Mouse (Mus musculus): Measurements from ENCODE around the gene Lman2l. TPM values are rescaled to one million over a fixed set of nuclear protein-coding genes. Genes with fewer than 3 reads are reported as not detected.
A peak's percentile ranks its signal among the peaks of the same experiment; 100 is the strongest.

Lman2l gene
- polyA plus RNA-seq (2015; fragmentation: Nextera tagmentation; extraction: Ambion mirVana): 41.8 and 42.1 TPM in 2 replicates

DNA sequence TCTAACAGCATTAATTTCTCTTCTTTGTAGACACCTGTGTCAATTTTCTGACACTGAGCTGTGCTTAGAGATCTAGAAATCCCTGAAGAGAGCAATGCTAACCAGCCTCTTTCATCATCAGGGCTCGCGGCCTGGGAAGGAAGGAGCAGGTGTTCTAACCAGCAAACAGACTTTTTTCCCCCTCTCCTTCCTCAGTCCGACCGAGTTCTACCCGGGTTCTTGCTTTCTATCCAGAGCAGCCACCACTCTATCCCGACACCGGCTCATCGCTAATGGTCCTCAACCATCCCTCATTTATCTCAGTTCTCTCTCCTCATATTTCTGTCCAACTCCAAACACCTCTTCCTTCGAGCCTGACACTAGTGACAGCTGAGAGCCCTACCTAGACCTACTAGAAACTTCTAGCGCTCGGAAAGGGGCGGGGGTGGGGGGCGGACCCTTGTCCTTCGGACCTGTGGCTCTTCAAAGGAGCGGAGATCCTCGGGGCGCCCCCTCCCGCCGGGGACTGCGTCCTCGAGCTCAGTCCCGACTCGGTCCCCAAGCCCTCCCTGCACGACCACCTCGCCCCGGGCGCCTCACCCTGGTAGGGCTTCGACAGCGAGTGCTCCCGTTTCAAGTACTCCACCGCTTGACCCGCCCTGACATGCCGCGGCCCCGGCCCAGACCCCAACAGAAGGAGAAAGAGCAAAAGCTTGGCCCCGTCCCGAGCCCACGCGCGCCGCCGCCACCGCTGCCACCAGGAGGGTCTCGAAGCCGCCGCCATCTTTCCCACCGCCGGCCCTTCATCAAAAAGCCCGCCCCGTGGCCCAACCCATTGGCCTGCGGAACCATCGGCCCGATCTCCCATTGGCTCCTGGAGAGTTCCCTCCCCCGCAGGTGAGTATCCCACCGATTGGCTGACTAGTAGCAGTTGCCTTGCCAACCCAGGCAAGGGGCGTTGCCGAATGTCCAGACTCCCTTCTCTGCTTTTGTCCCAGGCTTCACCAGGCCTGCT lies at the start of gene Lman2l:
Gene Lman2l (minus strand): TSS at position 801 of the 994 bp plus-strand sequence.
- ATAC-seq (ENCODE audit: insufficient read depth, low FRiP score, low read depth): peak; percentile 99
- under 1% methylated on average over 57 of the region's 57 CpGs for WGBS
- H3K9ac ChIP-seq: peak within 1 kb of the TSS; percentile 65
- H3K4me1 ChIP-seq: peaks cover 6% of the 10 kb centered on the region; the same call in 1 of the 2 replicates
- H3K36me3 ChIP-seq: peaks cover 3% of the 10 kb centered on the region; the same call in 1 of the 2 replicates
- peak within 1 kb of the TSS; percentile 76 for H3K27ac ChIP-seq
- H3K4me2 ChIP-seq: peak within 1 kb of the TSS; percentile 85
- H3K27me3 ChIP-seq (replicated peaks): no peaks in the 10 kb centered on the region
- peak within 1 kb of the TSS; percentile 97 for H3K4me3 ChIP-seq (replicated peaks)
- no peaks in the 10 kb centered on the region for H3K9me3 ChIP-seq

DNA sequence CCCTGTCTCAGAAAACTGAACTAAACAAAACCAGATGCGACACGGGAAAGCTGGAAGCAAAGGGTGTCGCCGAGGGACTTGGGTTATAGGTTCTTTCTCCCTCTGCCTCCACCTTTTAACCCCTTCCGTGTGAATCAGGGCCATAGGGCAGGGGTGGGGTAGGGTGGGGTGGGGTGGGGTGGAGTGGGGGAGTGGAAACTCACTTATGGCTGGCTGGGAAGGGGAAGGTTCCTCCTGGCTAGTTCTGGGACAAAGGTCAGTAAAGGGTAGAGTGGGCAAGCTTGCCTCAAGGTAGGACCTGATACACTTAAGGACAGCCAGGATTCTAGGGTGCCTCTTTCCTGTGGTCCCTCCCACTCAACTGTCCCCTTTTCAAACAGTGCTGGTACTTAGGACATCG lies 48.2 kb upstream of the Lman2l start:
- H3K9ac ChIP-seq: no peak overlapping the region
- H3K4me1 ChIP-seq: peaks cover 7% of the 10 kb centered on the region; the same call in 1 of the 2 replicates
- no peak overlapping the region for H3K27ac ChIP-seq
- no peaks in the 10 kb centered on the region for H3K27me3 ChIP-seq (replicated peaks)
- no peak for ATAC-seq (ENCODE audit: insufficient read depth, low FRiP score, low read depth)
- WGBS: 63% methylated on average over 6 of the region's 6 CpGs
- 0 out of 2 replicates have a peak, but pooled peaks cover 1% of the 10 kb centered on the region for H3K36me3 ChIP-seq
- no peaks in the 10 kb centered on the region for H3K9me3 ChIP-seq
- H3K4me2 ChIP-seq: no peak overlapping the region
- H3K4me3 ChIP-seq (replicated peaks): no peak overlapping the region

DNA sequence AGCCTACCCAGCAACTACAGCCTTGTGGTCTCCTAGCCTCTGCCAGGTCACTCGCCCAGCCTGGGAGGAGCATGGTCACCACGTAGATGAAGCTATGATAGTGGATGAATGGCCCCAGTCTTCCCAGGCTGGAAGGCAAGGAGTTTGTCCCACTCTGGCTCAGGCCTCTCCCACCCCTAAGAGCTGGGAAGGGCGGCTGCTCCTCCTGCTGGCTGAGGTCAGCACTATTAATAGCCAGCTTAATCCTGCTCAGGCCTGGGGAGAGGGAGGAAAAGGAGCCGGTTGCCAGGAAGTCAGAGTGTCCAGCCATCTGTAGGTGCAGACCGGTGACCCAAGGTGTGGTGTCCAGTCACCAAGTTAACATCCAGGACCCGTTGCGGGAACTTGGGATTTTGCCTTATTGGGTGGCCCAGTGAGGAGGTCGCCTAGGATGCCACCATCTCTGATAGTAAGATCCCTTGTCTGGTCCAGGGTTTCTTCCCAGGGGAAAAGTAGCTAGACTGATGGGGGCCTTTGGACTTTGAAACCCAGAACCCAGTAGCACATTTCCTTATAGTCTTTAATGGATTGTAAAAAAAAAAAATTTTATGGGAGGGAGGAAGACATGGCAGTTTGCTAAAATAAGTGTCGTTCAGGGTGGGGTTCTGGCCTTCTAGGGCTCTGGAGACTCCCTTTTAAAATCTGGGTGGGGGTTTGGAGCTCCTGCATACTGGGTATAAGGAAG lies 47.5 kb upstream of the Lman2l start:
- Histone ChIP-seq H3K36me3 (no peaks in the 10 kb centered on the region), H3K9ac (no peak overlapping the region), H3K27me3 (replicated peaks) (no peaks in the 10 kb centered on the region), H3K27ac (no peak overlapping the region), H3K4me2 (no peak overlapping the region), H3K4me3 (replicated peaks) (no peak overlapping the region), H3K4me1 (peaks cover 7% of the 10 kb centered on the region; the same call in 1 of the 2 replicates), H3K9me3 (no peaks in the 10 kb centered on the region)
- WGBS: 40% methylated on average over 9 of the region's 9 CpGs
- ATAC-seq (ENCODE audit: insufficient read depth, low FRiP score, low read depth): peak; percentile 88

DNA sequence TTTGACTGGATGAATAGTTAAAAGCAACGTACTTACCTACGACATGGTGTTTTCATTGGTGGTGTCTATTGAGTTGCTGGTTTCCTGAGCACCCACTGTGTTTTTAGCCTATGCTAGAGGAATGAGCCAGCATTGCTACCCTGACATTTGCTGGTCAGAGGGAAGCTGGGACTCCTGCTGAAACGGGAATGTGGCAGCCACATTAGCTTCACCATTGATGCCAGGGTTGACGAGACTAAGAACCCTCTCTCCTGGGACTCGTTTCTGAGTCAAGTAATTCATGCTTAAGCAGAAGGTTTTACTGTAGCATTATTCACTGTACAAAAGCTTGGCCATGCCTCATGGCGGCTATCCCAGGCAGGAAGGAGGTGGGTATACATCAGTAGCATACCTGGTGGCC lies 44.6 kb upstream of the Lman2l start:
- WGBS: 79% methylated on average over 6 of the region's 6 CpGs
- Histone ChIP-seq H3K36me3 (no peaks in the 10 kb centered on the region), H3K4me2 (no peak overlapping the region), H3K9ac (no peak overlapping the region), H3K4me3 (replicated peaks) (no peak overlapping the region), H3K27me3 (replicated peaks) (no peaks in the 10 kb centered on the region), H3K27ac (no peak overlapping the region), H3K4me1 (peaks cover 7% of the 10 kb centered on the region; the same call in 1 of the 2 replicates), H3K9me3 (no peaks in the 10 kb centered on the region)
- no peak for ATAC-seq (ENCODE audit: insufficient read depth, low FRiP score, low read depth)

DNA sequence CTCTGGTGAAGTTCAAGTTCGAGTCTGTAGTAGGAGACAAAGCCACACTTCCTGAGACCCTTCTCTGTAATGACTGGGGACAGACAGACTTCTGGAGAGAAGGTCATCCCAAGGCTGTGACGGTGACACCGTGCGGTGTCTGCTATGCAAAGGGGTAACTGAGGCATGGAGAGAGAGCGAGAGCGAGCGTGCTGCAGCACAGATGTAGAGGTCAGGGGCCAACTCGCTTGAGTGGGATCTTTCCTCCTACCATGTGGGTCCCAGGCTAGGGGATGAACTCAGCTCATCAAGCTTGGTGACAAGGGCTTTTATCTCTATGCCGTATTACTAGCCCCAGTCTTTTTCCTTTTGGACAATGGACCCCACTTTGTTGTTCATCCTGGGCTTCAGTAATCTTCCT lies 42.0 kb upstream of the Lman2l start:
- Histone ChIP-seq H3K27ac (no peak overlapping the region), H3K4me2 (no peak overlapping the region), H3K9ac (no peak overlapping the region), H3K4me1 (peaks cover 2% of the 10 kb centered on the region; the same call in 1 of the 2 replicates), H3K27me3 (replicated peaks) (no peaks in the 10 kb centered on the region), H3K4me3 (replicated peaks) (no peak overlapping the region), H3K9me3 (no peaks in the 10 kb centered on the region), H3K36me3 (no peaks in the 10 kb centered on the region)
- ATAC-seq (ENCODE audit: insufficient read depth, low FRiP score, low read depth): no peak
- WGBS: 86% methylated on average over 9 of the region's 9 CpGs

DNA sequence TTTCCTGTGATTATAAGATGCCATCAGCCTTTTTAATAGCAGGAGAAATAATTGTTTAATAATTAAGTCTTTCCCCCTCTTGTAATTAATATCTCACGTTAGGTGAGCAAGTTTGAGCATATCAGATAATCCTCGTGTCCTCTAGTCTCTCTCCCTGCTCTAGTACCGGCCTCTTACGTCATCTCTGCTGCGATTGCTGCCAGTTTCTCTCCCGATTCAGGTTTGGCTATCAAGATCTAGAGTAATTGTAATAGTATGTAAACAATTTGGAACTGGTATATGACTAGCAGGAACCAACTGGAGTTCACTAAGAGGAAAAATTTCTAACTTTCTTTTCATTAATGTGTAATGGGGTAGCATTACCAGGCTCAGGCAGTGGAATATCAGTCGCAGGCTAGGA lies 40.0 kb upstream of the Lman2l start:
- no peaks in the 10 kb centered on the region for H3K9me3 ChIP-seq
- no peak overlapping the region for H3K9ac ChIP-seq
- H3K36me3 ChIP-seq: no peaks in the 10 kb centered on the region
- no peaks in the 10 kb centered on the region for H3K27me3 ChIP-seq (replicated peaks)
- ATAC-seq (ENCODE audit: insufficient read depth, low FRiP score, low read depth): no peak
- no peak overlapping the region for H3K4me3 ChIP-seq (replicated peaks)
- no peak overlapping the region for H3K4me2 ChIP-seq
- H3K27ac ChIP-seq: no peak overlapping the region
- WGBS: 43% methylated on average over 7 of the region's 7 CpGs
- no peaks in the 10 kb centered on the region for H3K4me1 ChIP-seq

DNA sequence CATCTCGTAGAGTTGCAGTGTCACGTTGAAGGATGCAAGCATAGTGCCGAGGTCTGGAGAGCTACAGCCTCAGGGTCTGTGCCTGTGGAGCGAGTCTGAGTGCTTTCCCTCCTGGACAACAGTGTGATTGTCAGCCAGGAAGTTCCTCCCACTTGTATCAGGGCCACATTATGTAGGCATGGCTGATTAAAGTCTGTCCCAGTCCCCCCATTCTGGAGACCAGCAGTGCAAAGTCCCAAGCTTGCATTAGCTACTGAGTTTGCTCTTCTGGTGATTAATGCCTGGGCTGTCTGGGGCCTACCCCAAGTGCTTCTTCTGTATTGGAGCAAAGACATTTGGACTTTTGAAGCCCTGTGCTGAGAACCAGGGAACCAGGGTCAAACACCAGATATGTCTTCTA lies 38.8 kb upstream of the Lman2l start:
- H3K27me3 ChIP-seq (replicated peaks): no peaks in the 10 kb centered on the region
- 62% methylated on average over 4 of the region's 4 CpGs for WGBS
- H3K27ac ChIP-seq: no peak overlapping the region
- no peak for ATAC-seq (ENCODE audit: insufficient read depth, low FRiP score, low read depth)
- H3K4me3 ChIP-seq (replicated peaks): no peak overlapping the region
- 0 out of 2 replicates have a peak, but pooled peaks cover 2% of the 10 kb centered on the region for H3K4me1 ChIP-seq
- no peak overlapping the region for H3K4me2 ChIP-seq
- H3K36me3 ChIP-seq: no peaks in the 10 kb centered on the region
- no peak overlapping the region for H3K9ac ChIP-seq
- H3K9me3 ChIP-seq: no peaks in the 10 kb centered on the region

DNA sequence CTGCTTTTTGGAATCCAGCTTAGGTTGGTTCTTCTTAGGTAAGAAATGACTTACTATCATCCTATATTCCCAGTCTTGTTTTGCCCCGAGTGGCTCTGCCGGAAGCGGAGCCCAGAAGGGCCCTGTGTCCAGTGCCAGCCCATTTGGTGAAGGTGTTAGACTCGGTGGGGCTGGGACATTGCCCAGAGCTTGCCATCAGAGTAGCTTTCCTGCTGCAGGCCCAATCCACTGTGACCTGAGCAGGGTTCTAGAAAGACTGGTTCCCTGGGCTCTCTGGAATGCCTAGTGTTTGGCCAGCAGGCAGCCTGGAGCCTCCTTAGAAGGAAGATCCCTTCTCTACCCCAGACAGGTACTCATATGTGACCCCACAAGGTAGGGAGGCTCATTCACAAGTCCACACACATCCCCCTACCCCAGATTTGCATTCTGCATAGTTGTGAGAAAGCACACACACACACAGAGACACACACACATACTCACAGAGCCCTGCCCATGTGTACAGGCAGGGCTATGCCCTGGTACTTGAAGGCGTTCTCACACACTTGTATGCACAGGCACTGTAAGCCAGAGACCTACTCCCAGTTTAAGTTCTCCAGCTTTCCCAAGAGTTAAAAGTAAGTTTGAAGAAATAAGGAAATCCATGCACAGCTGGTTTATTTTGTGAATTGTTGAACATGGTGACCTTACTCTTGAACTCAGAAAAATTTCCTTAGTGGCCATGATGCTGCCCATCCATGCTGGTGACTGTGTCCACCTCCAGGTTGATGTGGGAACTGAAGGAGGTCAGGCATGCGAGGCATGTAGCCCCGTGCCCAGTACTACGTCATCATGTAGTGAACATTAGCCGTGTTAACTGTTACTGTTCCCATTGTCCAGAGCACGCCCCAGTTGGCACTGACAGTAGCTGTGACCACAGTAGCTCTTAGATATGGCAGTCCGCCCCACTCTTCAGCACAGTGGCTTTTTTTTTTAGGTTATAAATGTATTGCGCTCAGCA lies 35.1 kb upstream of the Lman2l start:
- WGBS: 85% methylated on average over 12 of the region's 12 CpGs
- no peak overlapping the region for H3K4me2 ChIP-seq
- no peak overlapping the region for H3K9ac ChIP-seq
- H3K27me3 ChIP-seq (replicated peaks): no peaks in the 10 kb centered on the region
- H3K36me3 ChIP-seq: no peaks in the 10 kb centered on the region
- no peak overlapping the region for H3K4me3 ChIP-seq (replicated peaks)
- no peak overlapping the region for H3K27ac ChIP-seq
- H3K4me1 ChIP-seq: peaks cover 23% of the 10 kb centered on the region
- ATAC-seq (ENCODE audit: insufficient read depth, low FRiP score, low read depth): no peak
- no peaks in the 10 kb centered on the region for H3K9me3 ChIP-seq

DNA sequence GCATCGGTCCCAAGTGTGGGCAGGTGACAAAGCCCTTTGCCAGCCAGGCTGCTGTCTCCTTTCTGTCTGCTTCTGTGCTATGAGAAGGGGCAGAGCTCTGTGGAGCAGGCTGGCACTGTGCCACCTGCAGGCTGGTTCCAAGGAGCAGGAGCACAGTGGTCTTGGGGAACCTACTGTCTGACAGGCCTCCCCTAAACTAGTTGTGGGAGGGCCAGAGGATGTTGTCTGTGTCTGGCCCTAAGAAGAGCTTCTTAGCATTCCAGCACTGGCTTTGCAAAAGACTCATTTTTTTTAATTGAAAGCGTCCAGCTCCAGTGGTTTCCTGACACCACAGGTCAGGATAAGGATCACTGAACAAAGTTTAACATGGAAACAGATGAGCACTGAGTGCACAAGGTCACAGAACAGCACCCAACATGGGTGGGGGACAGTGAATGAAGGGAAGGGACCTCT lies 33.3 kb upstream of the Lman2l start:
- H3K4me1 ChIP-seq: peaks cover 38% of the 10 kb centered on the region
- no peaks in the 10 kb centered on the region for H3K27me3 ChIP-seq (replicated peaks)
- no peaks in the 10 kb centered on the region for H3K9me3 ChIP-seq
- 59% methylated on average over 2 of the region's 2 CpGs for WGBS
- H3K4me2 ChIP-seq: no peak overlapping the region
- H3K36me3 ChIP-seq: no peaks in the 10 kb centered on the region
- H3K4me3 ChIP-seq (replicated peaks): no peak overlapping the region
- ATAC-seq (ENCODE audit: insufficient read depth, low FRiP score, low read depth): no peak
- H3K27ac ChIP-seq: no peak overlapping the region
- H3K9ac ChIP-seq: no peak overlapping the region

DNA sequence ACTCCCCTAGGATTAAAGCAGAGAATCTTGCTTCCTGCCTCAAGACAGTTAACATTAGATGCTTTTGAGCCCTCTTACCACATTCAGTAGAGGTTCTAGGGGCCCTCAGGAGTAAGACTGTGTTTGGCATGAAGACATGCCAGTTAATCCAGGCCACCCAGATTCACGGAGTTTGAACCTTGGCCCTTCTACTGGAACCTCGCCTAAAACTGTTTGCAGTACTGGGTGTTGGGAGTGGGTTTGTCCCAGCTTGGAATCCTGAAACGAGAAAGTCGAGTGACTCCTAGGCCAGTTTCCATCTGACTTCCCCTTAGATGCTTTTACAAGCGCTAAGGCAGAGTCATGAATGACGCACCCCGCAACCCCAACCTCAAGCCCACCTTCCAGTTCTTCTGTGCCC lies 31.4 kb upstream of the Lman2l start:
- peak overlapping the region; percentile 55; the same call in 1 of the 2 replicates for H3K27ac ChIP-seq
- ATAC-seq (ENCODE audit: insufficient read depth, low FRiP score, low read depth): no peak
- no peak overlapping the region for H3K4me3 ChIP-seq (replicated peaks)
- no peaks in the 10 kb centered on the region for H3K9me3 ChIP-seq
- no peaks in the 10 kb centered on the region for H3K27me3 ChIP-seq (replicated peaks)
- peaks cover 51% of the 10 kb centered on the region for H3K4me1 ChIP-seq
- WGBS: 65% methylated on average over 7 of the region's 7 CpGs
- no peaks in the 10 kb centered on the region for H3K36me3 ChIP-seq
- H3K4me2 ChIP-seq: peak overlapping the region; percentile 90
- H3K9ac ChIP-seq: no peak overlapping the region
